Mouse (Mus musculus): ENCODE measurements around the gene Pik3r6.

- no peak for TF ChIP-seq CTCF (IDR thresholded peaks at IDR 0.05; ENCODE audit: control insufficient read depth, insufficient read depth, insufficient replicate concordance, low read depth, low read length)
- TF ChIP-seq POLR2A (IDR thresholded peaks at IDR 0.05; ENCODE audit: control insufficient read depth, low read depth, low read length): no peak
Observed at GRCm38 (mm10) chr11:68550358-68550757, 47.5 kb downstream of the Pik3r6 start.

All from testis, adult 2 months (tissue).